Mouse (Mus musculus): ENCODE measurements at regions not wholly inside any gene's neighbourhood (a gene's known extent, or its start where the extent isn't known, plus 50 kb on each side); places are given as distances from the start of the nearest gene placed in this dataset.

GRCm38 (mm10) chr4:64812812-64813211 lies 311.2 kb upstream of the Pappa start:
- DNase-seq (ENCODE audit: low read depth, low spot score), result no peak

- DNase-seq (ENCODE audit: low read depth, low spot score), result no peak
Measured at GRCm38 (mm10) chr4:64832882-64833281, 291.1 kb upstream of the Pappa start.

- no peak for DNase-seq (ENCODE audit: low read depth, low spot score)
Measured at GRCm38 (mm10) chr4:64874521-64874920, 249.5 kb upstream of the Pappa start.

- no peak for DNase-seq (ENCODE audit: low read depth, low spot score)
Measured at GRCm38 (mm10) chr4:64876924-64877323, 247.1 kb upstream of the Pappa start.

- no peak for DNase-seq (ENCODE audit: low read depth, low spot score)
Measured at GRCm38 (mm10) chr4:64897935-64898334, 226.0 kb upstream of the Pappa start.

GRCm38 (mm10) chr4:64901091-64901845 lies 222.7 kb upstream of the Pappa start:
- no peak for DNase-seq (ENCODE audit: low read depth, low spot score)

- DNase-seq (ENCODE audit: low read depth, low spot score), result no peak
Measured at GRCm38 (mm10) chr4:64923751-64924150, 200.2 kb upstream of the Pappa start.

- no peak for DNase-seq (ENCODE audit: low read depth, low spot score)
Measured at GRCm38 (mm10) chr4:64928553-64928952, 195.4 kb upstream of the Pappa start.

GRCm38 (mm10) chr4:64945547-64945946 lies 178.4 kb upstream of the Pappa start:
- DNase-seq (ENCODE audit: low read depth, low spot score), result no peak

GRCm38 (mm10) chr4:64952651-64953050 lies 171.3 kb upstream of the Pappa start:
- DNase-seq (ENCODE audit: low read depth, low spot score), result no peak

- DNase-seq (ENCODE audit: low read depth, low spot score), result no peak
Measured at GRCm38 (mm10) chr4:64958843-64959242, 165.1 kb upstream of the Pappa start.

- DNase-seq (ENCODE audit: low read depth, low spot score), result no peak
Measured at GRCm38 (mm10) chr4:64961796-64962195, 162.2 kb upstream of the Pappa start.
